Mouse (Mus musculus): ENCODE data around the gene Baz1b. TPM values are rescaled to one million over a fixed set of nuclear protein-coding genes. Genes with fewer than 3 reads are reported as not detected.

Gene Baz1b
- polyA plus RNA-seq, 1 experiment = 58.9 TPM

DNA sequence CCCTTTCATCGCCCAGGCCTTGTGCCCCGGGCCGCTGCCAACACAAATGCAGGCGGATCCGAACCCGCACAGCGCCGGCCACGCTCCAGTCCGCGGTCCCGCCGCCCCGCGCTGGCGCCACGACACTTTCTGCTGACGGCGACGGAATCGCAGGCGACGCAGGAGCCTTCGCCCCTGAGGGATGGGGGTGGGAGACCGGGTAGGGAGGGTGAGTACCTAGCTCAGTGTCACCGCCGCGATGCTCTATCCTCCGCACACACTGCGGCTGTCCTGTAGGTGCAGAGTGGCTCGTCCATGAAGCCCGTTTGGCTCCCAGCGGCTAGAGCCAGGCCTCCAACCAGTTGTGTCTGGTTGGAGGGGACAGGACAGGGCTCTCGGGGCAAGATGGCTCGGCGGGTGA lies 89.5 kb downstream of the Baz1b start:
- TF ChIP-seq GATA1 (IDR thresholded peaks at IDR 0.05; ENCODE audit: low read length) = no peak

DNA sequence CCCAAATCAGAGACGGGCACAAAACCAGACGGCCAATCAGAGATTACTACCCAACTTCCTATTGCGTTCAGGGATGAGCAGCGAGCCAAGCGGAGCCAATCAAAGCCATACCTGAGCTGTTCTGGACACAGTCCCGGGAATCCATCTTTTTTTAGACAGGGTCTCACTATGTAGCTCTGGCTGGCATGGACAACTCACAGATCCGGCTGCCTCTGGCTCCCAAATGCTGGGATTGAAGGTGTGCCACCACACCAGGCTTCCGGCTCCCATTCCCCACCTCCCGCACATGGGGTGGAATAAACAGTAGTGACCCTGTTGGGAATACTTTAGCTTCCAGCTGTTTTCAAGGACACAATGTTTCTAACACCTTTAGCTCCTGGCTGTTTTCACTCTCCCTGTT lies 93.2 kb downstream of the Baz1b start:
- TF ChIP-seq GATA1 (IDR thresholded peaks at IDR 0.05; ENCODE audit: low read length) = no peak

DNA sequence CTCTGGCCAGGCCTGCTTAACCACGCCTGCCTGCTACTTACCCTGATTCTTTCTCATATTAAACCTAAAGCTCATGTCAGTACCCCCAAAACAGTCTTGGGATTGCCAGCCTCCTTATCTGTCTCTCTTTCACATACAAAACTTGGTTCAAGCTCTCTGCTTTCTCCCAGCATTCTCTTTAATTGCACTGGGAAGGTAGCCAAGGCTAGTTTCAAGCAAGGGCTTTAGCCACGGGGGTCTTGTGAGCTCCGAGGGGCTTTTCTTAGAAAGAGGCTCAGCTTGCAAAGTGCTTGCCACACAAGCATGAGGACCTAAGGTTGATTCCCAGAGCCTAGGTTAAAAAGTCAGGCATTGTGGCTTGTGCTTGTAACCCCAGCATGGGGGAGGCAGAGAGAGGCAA lies 98.1 kb downstream of the Baz1b start:
- no peak for TF ChIP-seq GATA1 (IDR thresholded peaks at IDR 0.05; ENCODE audit: low read length)

GRCm38 (mm10) chr5:135286185-135286584 lies 99.1 kb downstream of the Baz1b start:
- no peak for TF ChIP-seq GATA1 (IDR thresholded peaks at IDR 0.05; ENCODE audit: low read length)

DNA sequence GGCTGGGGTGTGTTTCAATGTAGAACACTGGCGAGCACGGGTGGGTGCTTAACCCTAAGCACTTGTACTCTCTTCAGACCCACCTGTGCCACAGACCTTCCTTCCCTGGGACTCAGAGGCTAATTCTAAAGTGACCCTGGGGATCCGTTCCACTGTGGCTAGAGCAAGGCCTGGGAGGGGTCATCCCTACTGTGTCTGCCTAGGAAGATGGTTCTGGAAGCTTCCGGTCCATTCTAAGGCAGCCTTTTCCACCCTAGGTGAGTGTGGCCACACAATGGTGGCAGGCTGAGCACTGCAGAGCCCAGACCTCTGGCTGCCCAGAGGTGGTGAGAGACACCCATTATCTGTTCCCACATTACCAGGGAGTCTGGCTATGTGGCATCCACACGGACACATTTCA lies 99.9 kb downstream of the Baz1b start:
- TF ChIP-seq GATA1 (IDR thresholded peaks at IDR 0.05; ENCODE audit: low read length) = no peak

DNA sequence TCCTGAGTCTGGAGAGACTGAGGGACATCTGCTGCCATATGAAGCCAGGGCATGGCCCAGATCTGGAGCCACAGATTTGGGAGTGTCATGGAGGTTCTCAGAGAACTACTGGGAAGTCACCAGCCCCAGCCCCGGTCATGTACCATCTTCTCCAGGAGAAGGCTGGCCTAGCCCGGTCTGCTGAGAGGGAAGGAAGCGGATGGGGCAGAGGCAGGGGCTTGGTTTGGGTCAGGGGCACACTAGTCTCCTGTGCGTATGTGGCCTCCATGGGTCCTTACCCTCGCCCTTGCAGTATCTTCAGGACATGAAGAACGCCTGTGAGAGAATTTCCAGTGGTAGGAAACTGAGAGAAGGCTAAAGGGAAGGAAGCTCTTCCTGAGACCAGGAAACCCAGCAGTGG lies 103.6 kb downstream of the Baz1b start:
- no peak for TF ChIP-seq GATA1 (IDR thresholded peaks at IDR 0.05; ENCODE audit: low read length)

GRCm38 (mm10) chr5:135291193-135291592 lies 104.1 kb downstream of the Baz1b start:
- no peak for TF ChIP-seq GATA1 (IDR thresholded peaks at IDR 0.05; ENCODE audit: low read length)

GRCm38 (mm10) chr5:135292001-135292400 lies 104.9 kb downstream of the Baz1b start:
- no peak for TF ChIP-seq GATA1 (IDR thresholded peaks at IDR 0.05; ENCODE audit: low read length)

Other genes starting within 250 kb of the Baz1b start
- 0.04 TPM in 1 of 2 replicates, not detected in the other for gene Cldn4, start 240.3 kb upstream of the Baz1b start, polyA plus RNA-seq (2012)
- not detected in 2 replicates for gene Cldn3, start 201.1 kb upstream of the Baz1b start, polyA plus RNA-seq (2012)
- 78.8 and 94.7 TPM in 2 replicates for gene Abhd11, start 178.1 kb upstream of the Baz1b start, polyA plus RNA-seq (2012)
- 7.6 and 7.9 TPM in 2 replicates for gene Stx1a, start 163.8 kb upstream of the Baz1b start, polyA plus RNA-seq (2012)
- gene Dnajc30, start 123.1 kb upstream of the Baz1b start, polyA plus RNA-seq (2012) = 70.2 and 77.4 TPM in 2 replicates
- 226 and 260 TPM in 2 replicates for gene Bud23, start 122.3 kb upstream of the Baz1b start, polyA plus RNA-seq (2012)
- 0.37 and 0.59 TPM in 2 replicates for gene Vps37d, start 109.0 kb upstream of the Baz1b start, polyA plus RNA-seq (2012)
- not detected in 2 replicates for gene Mlxipl, start 97.4 kb upstream of the Baz1b start, polyA plus RNA-seq (2012)
- 19.8 and 25.0 TPM in 2 replicates for gene Tbl2, start 37.6 kb upstream of the Baz1b start, polyA plus RNA-seq (2012)
- 52.9 and 69.4 TPM in 2 replicates for gene Bcl7b, start 19.0 kb upstream of the Baz1b start, polyA plus RNA-seq (2012)
- 3.9 and 5.0 TPM in 2 replicates for gene Fzd9, start 64.0 kb downstream of the Baz1b start, polyA plus RNA-seq (2012)
- not detected in 2 replicates for gene Fkbp6, start 162.8 kb downstream of the Baz1b start, polyA plus RNA-seq (2012)
- gene Trim50, start 166.0 kb downstream of the Baz1b start, polyA plus RNA-seq (2012) = not detected in 2 replicates
- gene Nsun5, start 182.7 kb downstream of the Baz1b start, polyA plus RNA-seq (2012) = 26.5 and 29.1 TPM in 2 replicates
- gene Pom121, start 207.3 kb downstream of the Baz1b start, polyA plus RNA-seq (2012) = 133 and 170 TPM in 2 replicates